Mouse (Mus musculus) megakaryocyte-erythroid progenitor cell, adult 5-6 weeks (primary cell): Measurements from ENCODE around the gene Npas2. TPM values are rescaled to one million over a fixed set of nuclear protein-coding genes. Genes with fewer than 3 reads are reported as not detected.

Experiments used
- ATAC-seq: replicated peaks from 2 replicates; pipeline ENCODE4 v1.8.0; 2016; ENCODE audit warnings: mild to moderate bottlenecking, inconsistent platforms; ENCODE audit not compliant: severe bottlenecking, poor library complexity, low FRiP score, low TSS enrichment
- total RNA-seq, 2 experiments: library from RNA; stranded (forward) in 1 of 2; stranded (reverse) in 1 of 2; fragments of 200-1000, 215-1000 nt in 1 of 2; fragments of >200 nt in 1 of 2; fragmentation: Nextera tagmentation in 1 of 2; gene quantifications; 2 replicates each; pipeline ENCODE4 v1.2.3; 2014 to 2017

Gene Npas2
- total RNA-seq (2014; fragmentation: Nextera tagmentation) = 0.20 TPM in 1 of 2 replicates, not detected in the other
- total RNA-seq (2017) = 0.52 TPM in 1 of 2 replicates, not detected in the other

DNA sequence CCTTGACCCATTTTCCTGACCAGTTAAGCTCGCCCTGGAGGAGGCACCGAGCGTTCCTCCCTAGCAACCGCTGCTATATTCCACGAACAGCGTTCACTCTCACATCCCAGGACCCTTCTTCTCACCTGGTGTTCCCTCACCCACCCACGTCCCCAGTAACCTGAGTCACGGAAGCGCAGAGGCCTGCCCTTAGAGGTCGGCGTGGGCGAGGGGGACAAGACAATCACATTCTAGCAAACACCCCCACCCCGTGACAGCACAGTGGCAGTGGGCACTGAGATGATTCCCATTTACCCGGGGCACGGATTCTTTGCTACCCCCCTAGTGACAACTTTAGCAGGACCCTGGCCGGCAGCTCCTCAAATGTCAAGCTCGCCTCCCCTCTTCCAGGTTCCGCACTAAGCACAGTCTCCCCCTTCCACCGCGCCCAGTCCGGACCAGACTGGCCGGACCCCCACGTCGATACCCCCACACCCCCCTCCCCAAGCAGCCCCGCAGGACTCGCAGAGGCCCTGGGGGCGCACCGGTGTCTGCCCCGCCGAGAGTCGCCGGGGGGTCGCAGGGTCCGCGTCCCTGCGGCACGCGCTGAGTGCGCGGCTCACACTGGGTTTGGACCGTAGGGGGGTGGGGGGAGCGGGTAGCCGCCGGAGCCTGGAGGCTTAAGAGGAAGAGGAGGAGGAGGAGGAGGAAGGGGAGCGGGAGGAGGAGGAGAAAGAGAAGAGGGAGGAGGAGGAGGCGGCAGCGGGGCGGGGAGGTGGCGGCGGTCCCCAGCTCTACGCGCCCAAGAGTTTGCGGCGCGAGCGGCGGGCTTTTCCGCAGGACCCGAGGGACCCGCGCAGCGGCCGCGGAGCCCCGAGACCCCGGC lies at the start of gene Npas2:
Gene Npas2 (plus strand): TSS at position 735 of the 865 bp plus-strand sequence.
- ATAC-seq = no peak

DNA sequence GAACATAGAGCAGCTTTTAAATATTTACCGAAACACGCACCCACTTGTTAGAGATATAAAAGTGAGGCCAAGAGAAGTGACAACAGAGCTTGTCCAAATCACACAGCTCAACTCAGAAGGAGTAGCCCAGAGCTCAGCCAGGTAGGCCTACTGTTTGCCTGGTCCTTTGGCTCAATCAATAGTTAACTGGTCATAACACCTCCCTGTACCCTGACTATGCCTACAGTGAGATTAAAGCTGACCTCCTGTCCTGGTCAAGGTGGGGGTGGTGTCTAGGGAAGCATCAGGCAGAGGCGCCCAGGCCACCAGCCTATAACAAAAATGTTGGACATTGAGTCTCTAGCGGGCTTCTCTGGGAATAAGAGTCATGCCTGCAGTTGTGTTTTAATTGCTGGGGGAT lies 36.8 kb upstream of the Npas2 start:
- ATAC-seq = no peak

DNA sequence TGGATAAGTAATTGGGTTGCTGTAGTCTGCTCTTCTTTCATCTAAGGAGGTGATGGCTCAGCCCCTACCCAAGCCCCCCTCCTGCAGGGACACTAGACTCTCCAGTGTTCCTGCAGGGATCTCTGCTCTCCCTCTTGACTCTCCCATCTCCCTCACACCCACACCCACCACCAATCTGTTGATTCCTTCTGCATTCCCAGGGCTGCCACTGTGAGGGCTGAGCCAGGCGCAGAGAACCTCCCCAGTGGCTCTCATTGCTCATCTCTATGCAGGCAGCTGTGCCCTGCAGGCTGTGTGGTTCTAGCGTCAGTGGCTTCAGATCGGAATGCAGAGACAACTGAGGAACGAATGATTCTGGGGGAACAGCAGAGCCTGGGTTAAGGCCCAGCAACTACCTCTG lies 33.4 kb upstream of the Npas2 start:
- ATAC-seq = no peak

DNA sequence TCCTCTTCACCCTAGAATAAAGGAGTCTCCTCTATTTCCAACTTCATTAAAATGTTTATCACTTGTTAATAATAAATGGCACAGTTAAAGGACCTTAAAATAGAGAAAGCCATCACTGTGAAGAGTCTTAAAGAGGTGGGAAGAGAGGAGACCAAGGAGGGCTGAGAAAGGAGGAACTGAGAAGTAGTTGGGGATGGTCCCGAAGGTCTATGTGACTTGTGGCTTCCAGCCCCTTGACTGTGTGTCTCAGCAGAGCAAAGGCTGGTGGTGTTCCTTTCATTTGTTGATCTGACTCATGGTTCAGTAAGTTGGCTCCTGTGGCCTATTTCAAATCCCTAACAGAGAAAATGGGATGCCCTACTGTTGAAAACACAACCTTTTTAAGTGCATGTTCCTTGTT lies 30.5 kb upstream of the Npas2 start:
- no peak for ATAC-seq

DNA sequence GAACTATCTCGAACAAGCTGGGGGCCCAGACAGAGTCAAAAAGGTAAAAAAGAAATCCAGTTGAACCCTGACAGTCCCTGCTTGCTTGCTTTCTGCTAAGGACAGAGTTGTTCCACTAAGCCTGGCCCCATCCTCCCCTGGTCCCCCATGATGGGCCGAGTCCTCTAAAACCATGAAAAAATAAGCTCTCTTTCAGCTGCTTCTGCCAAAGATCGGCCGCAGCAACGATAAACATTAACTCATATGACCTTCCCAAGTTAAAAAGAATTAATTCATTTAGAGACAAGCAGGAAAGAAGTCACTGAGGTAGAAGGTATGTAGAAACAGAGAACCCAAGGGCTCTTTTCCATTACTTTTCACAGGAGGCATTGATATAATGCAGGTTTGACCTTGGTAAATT lies 16.8 kb upstream of the Npas2 start:
- no peak for ATAC-seq

DNA sequence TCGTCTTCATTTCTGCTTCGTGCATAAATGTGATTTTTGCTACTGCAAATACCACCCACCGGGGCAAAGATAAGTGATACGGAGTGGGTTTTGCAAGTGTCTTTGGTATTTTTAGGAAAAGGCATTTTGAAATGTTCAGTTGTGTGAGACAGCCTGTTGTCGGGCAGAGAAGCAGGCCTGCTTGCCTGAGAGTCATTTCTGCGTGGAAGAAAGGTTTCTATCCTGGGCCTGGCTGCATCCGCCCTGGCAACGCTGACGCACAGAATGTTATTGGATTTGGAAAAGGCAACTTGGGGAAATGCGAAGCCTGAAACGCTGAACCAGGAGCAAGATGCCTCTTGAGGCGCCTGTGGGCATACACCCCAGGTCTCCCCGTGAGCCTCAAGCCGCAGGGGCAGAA lies 16.3 kb upstream of the Npas2 start:
- ATAC-seq = no peak

DNA sequence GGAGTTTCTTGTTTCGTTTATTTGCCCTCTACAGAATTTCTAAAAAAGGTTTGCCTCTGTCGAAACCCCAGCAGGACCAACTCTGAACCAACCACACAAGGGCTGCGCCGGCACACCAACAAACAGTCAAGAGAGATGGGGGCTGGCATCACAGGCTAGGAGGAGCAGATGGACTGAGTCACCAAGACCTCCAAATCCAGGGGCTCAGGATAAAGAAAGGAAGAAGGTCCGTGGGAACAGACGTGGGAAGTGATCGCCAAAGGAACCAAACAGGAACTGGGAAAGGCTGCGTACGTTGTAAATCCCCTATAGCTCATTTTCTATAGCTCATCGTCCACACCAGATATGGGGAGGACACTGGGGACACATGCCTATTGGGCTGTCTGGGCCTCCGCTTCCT lies 13.7 kb upstream of the Npas2 start:
- no peak for ATAC-seq

DNA sequence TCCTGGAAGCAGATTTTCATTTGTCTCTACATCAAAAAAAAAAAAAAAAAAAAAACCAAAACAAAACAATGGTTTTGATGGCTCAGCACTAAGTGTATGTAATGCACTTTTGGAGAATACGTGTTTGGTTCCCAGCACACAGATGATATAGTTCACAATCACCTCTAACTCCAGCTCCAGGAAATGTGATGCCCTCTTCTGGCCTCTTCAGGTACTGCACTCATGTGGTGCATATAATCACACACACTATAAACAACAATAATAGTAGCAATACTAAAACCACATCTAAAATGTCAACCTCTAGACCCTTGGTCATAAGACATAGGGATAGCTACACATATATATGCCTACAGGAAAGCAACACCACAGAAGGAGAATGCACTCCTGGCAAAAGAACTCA lies 13.0 kb upstream of the Npas2 start:
- ATAC-seq = no peak

DNA sequence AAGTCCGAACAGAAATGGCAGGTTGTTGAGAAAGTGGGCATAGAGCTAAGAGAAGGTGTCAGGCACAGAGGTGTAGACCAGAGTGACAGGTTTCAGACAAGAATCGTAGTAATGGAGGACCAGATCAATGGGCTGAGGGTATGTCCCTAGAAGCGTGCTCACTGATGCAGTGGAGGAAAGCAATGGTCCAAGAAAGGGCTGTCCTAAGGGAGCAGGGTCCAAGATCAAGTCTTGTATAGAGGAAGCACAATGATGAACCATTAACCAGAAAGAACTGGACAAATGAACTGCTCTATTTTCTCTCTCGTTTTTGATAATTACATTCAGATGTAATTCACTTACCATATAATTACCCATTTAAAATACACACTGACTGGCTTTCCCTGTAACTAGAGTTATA lies 11.6 kb upstream of the Npas2 start:
- no peak for ATAC-seq

DNA sequence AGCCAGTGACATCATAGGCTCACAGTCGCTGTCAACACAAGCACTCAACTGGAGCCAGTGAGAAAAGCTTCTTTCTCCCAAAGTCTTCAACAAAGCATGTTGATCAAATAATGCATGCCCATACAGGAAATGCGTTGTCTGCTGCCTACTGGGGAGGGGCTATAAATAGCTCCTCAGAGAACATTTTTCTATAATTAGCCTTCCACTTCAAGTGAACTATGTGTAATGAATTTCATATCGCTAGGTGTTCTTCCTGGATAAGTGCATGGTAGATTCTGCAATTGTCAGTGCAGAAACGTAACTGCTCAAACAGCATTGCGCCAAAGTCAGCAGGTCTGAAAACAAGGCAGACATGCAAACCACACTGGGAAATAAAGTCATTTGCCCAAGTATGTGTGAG lies 7.7 kb upstream of the Npas2 start:
- no peak for ATAC-seq

DNA sequence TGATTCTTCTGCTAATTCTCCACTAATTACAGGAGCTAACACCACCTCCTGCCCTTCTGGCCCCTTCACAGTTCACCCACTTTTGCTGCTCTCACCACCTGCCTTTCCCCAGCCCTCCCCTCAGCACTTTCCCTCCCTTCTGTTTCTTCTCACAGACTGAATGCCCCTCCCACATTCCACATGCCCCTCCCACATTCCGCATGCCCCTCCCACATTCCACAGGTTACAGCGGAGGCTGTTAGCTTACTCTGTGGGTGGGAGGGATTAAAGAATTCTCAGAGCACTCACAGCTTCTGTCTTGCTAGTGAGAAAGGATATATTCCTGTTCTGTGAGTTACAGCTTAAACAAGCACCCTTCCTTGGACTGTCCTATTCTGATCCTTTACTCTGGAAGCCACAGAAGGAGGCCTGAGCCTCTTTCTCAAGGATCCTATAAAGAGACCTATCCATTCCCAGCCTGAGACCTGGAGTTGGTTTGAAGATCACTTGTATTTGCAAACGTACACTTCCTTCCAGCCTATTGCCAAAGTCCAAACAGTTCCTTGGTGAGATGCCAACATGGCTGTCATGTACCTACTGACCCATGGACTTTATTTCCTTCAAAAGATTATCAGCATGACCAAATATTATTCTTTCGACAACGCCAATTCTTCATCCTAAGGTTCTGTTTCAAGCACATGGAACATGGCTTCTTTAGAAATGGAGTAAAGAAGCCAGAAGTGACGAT lies 6.7 kb upstream of the Npas2 start:
- no peak for ATAC-seq

DNA sequence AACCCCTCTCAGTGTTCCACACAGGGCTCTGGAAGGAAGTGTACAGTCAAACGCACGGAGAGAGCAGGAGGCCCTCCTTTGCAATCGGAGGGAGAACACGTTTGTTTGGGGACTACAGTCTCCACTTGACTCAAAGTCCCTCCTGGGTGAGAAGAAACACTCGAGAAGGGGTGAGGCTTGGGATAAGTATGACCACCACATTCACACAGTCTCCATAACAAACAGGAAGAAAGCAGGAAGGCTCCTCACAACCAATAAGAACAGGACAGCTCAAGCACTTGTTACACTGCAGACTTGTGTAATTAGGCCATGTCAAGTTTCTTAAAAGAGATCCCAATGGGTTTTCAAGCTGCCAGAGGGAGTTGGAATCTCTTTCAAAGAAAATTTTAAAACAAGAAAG lies 2.4 kb upstream of the Npas2 start:
- ATAC-seq = no peak

DNA sequence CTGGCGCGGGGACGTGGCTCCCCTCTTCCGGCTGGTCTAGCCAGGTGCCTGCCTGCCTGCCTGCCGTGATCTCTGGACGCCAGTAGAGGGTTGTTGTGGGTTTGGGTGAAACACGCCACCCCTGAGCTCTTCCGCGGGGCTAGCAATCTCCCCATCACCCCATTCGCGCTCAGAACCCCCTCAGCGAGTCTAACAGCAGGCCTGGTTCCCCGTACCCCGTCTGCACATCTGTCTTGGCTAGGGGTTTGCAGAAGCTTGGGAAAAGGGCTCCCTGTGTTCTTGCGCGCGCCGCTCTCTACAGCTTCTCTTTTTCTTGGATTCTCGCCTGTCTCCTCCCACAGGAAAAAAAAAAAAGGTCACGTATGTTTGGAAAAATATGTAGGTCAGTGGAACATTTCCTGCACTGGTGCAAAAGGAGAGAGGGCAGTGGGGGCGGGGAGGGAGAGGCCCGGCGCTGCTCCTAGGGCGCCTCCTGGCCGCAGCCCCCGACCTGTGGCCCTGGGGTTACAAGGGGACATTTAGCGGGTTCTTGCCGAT lies 1.0 kb upstream of the Npas2 start:
- ATAC-seq = no peak

DNA sequence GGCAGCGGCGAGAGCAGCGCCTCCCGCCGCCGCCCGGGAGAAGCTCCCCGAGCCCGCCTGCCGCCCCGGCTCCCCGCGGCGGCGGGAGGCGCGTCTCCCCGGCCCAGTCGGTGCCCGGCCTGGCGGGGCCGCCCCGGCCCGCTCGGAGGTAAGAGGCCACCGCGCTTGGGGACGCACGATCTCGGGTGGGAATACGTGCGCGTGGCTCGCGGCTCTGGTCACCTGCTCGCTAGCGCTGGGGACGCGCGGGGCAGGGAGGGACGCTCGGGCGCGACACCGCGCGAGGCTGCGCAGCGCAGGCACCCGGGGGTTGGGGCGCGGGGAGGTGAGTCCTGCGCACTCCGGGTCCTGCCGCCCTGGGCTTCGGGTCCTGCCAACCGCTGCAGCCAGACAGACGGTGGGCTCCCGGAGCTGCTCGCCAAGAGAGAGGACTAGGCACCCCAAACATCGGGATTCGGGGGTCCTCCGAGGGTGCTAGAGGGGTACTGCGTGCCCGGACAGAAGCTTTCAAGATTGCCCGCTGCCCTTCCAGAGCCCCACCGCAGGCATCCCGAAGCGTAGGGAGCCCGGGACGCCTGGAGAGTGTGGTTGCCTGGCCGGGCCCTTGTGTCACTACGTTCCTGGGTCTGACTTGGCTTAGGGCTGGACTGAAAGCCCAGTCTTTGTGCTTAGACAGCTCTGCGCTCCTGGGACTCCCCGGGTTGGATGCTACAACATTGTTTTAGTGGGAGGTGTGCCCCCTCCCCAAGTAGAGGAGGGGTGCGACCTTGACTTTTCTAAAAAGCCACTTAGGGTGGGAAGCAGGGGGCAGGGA lies 538 bp downstream of the Npas2 start:
- no peak for ATAC-seq

DNA sequence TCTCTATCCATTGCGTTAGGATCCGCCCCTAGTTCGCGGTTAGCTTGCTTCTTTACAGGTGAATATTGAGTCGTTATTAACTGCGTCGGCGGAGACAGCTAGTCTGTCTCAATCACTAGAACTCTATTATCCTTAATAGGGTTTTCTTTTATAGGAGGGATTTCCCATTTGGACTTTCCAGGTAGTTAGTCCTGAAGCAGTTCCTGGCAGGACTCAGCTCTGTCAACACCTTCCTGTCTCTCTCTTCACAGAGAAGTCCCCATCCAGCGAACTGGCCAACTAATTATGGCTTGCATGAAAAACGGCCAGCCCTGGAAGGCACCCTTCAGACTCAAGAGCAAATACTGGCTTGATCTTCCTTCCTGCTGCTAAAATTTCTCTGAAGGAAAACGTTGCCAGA lies 1.4 kb downstream of the Npas2 start:
- ATAC-seq = no peak

DNA sequence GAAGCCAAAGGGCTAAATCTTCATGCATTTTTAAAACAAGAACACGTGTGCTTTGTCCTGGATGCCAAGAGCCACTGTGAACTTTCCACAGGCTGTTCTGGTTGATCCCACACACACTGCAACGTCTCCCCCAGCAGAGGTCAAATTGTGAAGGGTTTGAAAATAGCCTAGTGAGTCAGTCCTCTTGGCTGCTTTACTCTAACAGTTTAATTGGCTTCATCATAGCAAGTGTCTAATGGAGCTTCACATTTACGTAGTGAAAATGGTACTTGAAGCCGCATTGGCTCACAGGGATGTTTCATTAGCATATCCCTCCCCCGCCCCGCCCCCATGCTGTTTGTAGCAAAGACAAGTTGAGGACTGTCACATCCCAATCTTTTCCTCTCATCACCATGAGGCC lies 2.6 kb downstream of the Npas2 start:
- ATAC-seq = no peak

DNA sequence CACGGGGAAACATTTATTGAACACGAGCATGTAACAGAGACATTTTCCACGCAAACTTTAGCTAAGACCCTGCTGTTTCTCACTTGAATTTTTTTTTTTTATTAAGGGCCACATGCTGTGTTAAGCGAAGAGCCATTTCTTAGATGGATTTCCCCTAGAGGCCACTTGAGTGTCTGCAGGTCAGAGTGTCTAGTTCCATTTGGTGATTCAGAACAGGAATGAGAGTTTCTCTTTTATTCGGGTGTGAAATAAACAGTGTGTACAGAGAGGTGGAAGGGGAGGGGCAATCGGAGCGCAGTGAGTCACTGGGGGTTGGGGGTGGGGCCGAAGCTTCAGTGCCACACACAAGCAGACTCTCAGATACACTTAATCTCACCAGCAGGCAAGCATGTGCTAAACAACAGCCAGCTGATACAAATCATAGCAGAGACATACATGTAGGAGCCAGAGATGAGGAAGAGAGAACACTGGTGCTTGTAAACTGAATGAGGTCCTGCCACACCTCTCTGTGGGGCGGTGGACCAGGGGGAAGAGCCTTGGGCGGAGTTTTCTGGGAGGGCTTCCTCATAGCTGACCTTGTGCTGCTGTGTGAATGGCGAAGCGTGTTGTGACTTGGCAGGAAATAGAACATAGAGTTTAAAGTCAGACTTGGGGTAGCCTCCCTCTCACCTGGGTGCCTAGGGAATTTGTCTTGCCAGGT lies 3.3 kb downstream of the Npas2 start:
- no peak for ATAC-seq

DNA sequence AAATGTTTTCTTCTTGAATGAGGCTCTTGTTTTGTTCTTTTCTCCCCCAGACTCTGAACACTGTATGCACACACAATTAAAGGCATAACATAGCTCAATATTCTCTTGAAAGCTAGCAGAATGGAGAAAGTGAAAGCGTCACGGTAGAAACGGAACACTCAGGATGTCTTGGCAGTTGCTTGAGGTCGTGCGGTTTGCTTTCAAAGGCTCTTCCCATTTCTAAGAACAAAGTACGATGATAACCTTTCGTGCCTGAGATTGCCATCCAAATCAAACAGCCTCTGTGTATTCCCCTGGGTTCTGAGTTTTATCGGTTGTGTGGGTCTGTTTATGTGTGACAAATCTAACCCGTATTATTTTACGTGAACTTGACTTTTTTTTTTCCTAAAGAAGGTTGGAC lies 11.5 kb downstream of the Npas2 start:
- no peak for ATAC-seq

DNA sequence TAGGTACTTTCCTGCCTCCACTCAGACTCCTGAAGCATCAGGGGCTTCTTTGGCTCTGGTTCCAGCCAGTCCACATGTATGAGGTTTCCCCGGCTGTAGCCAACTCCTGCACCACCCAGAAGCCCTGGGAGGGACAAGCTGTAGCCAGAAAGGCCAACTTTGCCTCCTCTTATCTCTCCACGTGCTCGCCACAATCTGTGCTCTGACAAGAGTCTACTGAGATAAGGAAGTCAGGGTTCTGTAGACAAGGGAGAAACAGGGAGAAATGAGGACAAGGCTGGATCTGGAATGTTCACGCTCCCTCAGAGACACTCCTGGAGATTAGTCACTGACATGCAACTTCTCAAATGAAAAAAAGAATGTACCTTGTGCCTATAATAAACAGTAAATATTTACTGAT lies 12.2 kb downstream of the Npas2 start:
- ATAC-seq = no peak
